Mouse (Mus musculus) heart, embryonic 16.5 days (tissue): ENCODE data around the gene Lypla2. TPM values are rescaled to one million over a fixed set of nuclear protein-coding genes. Genes with fewer than 3 reads are reported as not detected.

Experiments used
- ATAC-seq: fragments of 200-750 bp; cut with Nextera tagmentation; replicated peaks from 2 replicates; pipeline ENCODE4 v1.8.0; 2017; ENCODE audit warnings: moderate number of reproducible peaks; ENCODE audit not compliant: insufficient read depth, low FRiP score; ENCODE audit errors: extremely low read depth
- H3K27ac ChIP-seq: fragments of 300-500 bp; sonication (generic); 2 replicates; pipeline ENCODE4 v1.5.1; 2014; ENCODE audit warnings: mild to moderate bottlenecking, low read length, control low read depth, moderate library complexity
- H3K27me3 ChIP-seq: fragments of 300-500 bp; sonication (generic); 2 replicates; pipeline ENCODE4 v1.6.1; 2014; ENCODE audit warnings: low read length, mixed read lengths; ENCODE audit not compliant: control insufficient read depth, insufficient read depth
- H3K36me3 ChIP-seq: fragments of 300-500 bp; sonication (generic); 2 replicates; pipeline ENCODE4 v1.6.1; 2014; ENCODE audit not compliant: control insufficient read depth, insufficient read depth
- H3K4me1 ChIP-seq: fragments of 300-500 bp; sonication (generic); 2 replicates; pipeline ENCODE4 v1.6.1; 2014; ENCODE audit warnings: low read length, mixed read lengths; ENCODE audit not compliant: control insufficient read depth, insufficient read depth
- H3K4me2 ChIP-seq: fragments of 300-500 bp; sonication (generic); 2 replicates; pipeline ENCODE4 v1.6.1; 2014; ENCODE audit warnings: low read depth, mild to moderate bottlenecking, control low read depth, low read length
- H3K4me3 ChIP-seq: fragments of 300-500 bp; sonication (generic); 2 replicates; pipeline ENCODE4 v1.5.1; 2014; ENCODE audit warnings: mild to moderate bottlenecking, control low read depth, low read length
- H3K9ac ChIP-seq: fragments of 300-500 bp; sonication (generic); 2 replicates; pipeline ENCODE4 v1.6.1; 2014; ENCODE audit warnings: low read length, control low read depth
- H3K9me3 ChIP-seq: fragments of 300-500 bp; sonication (generic); replicated peaks from 2 replicates; pipeline ENCODE4 v1.6.1; 2016; ENCODE audit warnings: low read length; ENCODE audit not compliant: control insufficient read depth
- WGBS: fragments of 180-500 bp; shearing (Covaris S2); extraction: QIAGEN DNeasy Blood & Tissue Kit; methylation state at CpG from one replicate; pipeline ENCODE4 v1.1.7; 2014; 5-methylcytosine and 5-hydroxymethylcytosine counted together
- polyA plus RNA-seq: library from polyadenylated mRNA; unstranded; fragments of >200 nt; fragmentation: Nextera tagmentation; extraction: Ambion mirVana; gene quantifications from 2 replicates; pipeline ENCODE4 v1.2.1, GENCODE M21; 2015

The Lypla2 gene
- polyA plus RNA-seq, 1 experiment from 2014 or later, result 73.2 TPM

- peaks cover 11% of the 10 kb centered on the region for H3K4me1 ChIP-seq
- no peak overlapping the region for H3K4me2 ChIP-seq
- no peak overlapping the region for H3K27ac ChIP-seq
- H3K9ac ChIP-seq, result no peak overlapping the region
- H3K27me3 ChIP-seq, result no peaks in the 10 kb centered on the region
- WGBS, result 75% methylated on average over 2 of the region's 2 CpGs
- no peak overlapping the region for H3K4me3 ChIP-seq
- H3K36me3 ChIP-seq, result peaks cover 8% of the 10 kb centered on the region; the same call in 1 of the 2 replicates
- H3K9me3 ChIP-seq, result 0 out of 2 replicates have a peak, but pooled peaks cover 3% of the 10 kb centered on the region
- no peak for ATAC-seq
Measured at GRCm38 (mm10) chr4:135924418-135924817, 48.0 kb downstream of the Lypla2 start.

- H3K27ac ChIP-seq, result no peak overlapping the region
Measured at GRCm38 (mm10) chr4:135922190-135922589, 50.2 kb downstream of the Lypla2 start.

GRCm38 (mm10) chr4:135921257-135922120 is 50.9 kb downstream of the Lypla2 start:
- H3K9ac ChIP-seq, result peak overlapping the region; percentile 80
- H3K27me3 ChIP-seq, result no peaks in the 10 kb centered on the region
- ATAC-seq, result no peak
- H3K4me1 ChIP-seq, result peaks cover 11% of the 10 kb centered on the region
- peak overlapping the region; percentile 63 for H3K27ac ChIP-seq
- H3K9me3 ChIP-seq, result 0 out of 2 replicates have a peak, but pooled peaks cover 3% of the 10 kb centered on the region
- 11% methylated on average over 26 of the region's 26 CpGs for WGBS
- peak overlapping the region; percentile 87 for H3K4me3 ChIP-seq
- H3K36me3 ChIP-seq, result peaks cover 8% of the 10 kb centered on the region; the same call in 1 of the 2 replicates
- H3K4me2 ChIP-seq, result peak overlapping the region; percentile 94

More at GRCm38 (mm10) chr4:135922190-135922589, 50.2 kb downstream of the Lypla2 start:
- Histone ChIP-seq H3K9ac (peak overlapping the region; percentile 80; the same call in 1 of the 2 replicates), H3K4me1 (peaks cover 11% of the 10 kb centered on the region), H3K36me3 (peaks cover 8% of the 10 kb centered on the region; the same call in 1 of the 2 replicates), H3K4me3 (no peak overlapping the region; the same call in 1 of the 2 replicates), H3K9me3 (0 out of 2 replicates have a peak, but pooled peaks cover 3% of the 10 kb centered on the region), H3K27me3 (no peaks in the 10 kb centered on the region), H3K4me2 (peak overlapping the region; percentile 94; the same call in 1 of the 2 replicates)
- WGBS, result 75% methylated on average over 1 of the region's 1 CpGs
- ATAC-seq, result no peak

GRCm38 (mm10) chr4:135920304-135921241 is 51.9 kb downstream of the Lypla2 start, which contains the start of gene Fuca1:
Fuca1 (plus strand) TSS chr4:135920735.
- H3K4me1 ChIP-seq, result peaks cover 11% of the 10 kb centered on the region
- 0 out of 2 replicates have a peak, but pooled peaks cover 3% of the 10 kb centered on the region for H3K9me3 ChIP-seq
- ATAC-seq, result peak; percentile 91
- 2% methylated on average over 60 of the region's 60 CpGs for WGBS
- H3K9ac ChIP-seq, result peak within 1 kb of the TSS; percentile 80
- H3K4me2 ChIP-seq, result peak within 1 kb of the TSS; percentile 94
- H3K36me3 ChIP-seq, result peaks cover 8% of the 10 kb centered on the region; the same call in 1 of the 2 replicates
- no peaks in the 10 kb centered on the region for H3K27me3 ChIP-seq
- H3K27ac ChIP-seq, result peak within 1 kb of the TSS; percentile 63
- peak within 1 kb of the TSS; percentile 87 for H3K4me3 ChIP-seq

- ATAC-seq, result no peak
- no peak overlapping the region for H3K4me3 ChIP-seq
- H3K27ac ChIP-seq, result no peak overlapping the region
- 0 out of 2 replicates have a peak, but pooled peaks cover 3% of the 10 kb centered on the region for H3K9me3 ChIP-seq
- peaks cover 4% of the 10 kb centered on the region; the same call in 1 of the 2 replicates for H3K36me3 ChIP-seq
- 87% methylated on average over 3 of the region's 3 CpGs for WGBS
- H3K9ac ChIP-seq, result no peak overlapping the region
- H3K4me2 ChIP-seq, result no peak overlapping the region
- peaks cover 7% of the 10 kb centered on the region for H3K4me1 ChIP-seq
- H3K27me3 ChIP-seq, result no peaks in the 10 kb centered on the region
Measured at GRCm38 (mm10) chr4:135919280-135919639, 53.2 kb downstream of the Lypla2 start.

- Histone ChIP-seq H3K9ac (no peak overlapping the region), H3K27me3 (no peaks in the 10 kb centered on the region), H3K4me3 (no peak overlapping the region), H3K9me3 (0 out of 2 replicates have a peak, but pooled peaks cover 3% of the 10 kb centered on the region), H3K4me2 (no peak overlapping the region), H3K27ac (no peak overlapping the region), H3K36me3 (0 out of 2 replicates have a peak, but pooled peaks cover 2% of the 10 kb centered on the region), H3K4me1 (peaks cover 7% of the 10 kb centered on the region)
- ATAC-seq, result no peak
- 80% methylated on average over 13 of the region's 13 CpGs for WGBS
Measured at GRCm38 (mm10) chr4:135918635-135919279, 53.7 kb downstream of the Lypla2 start.

Other genes starting within 250 kb of the Lypla2 start
- gene Il22ra1, start 244.5 kb downstream of the Lypla2 start, polyA plus RNA-seq, result not detected in 2 replicates
- gene Myom3, start 212.9 kb downstream of the Lypla2 start, polyA plus RNA-seq, result 0.50 and 0.58 TPM in 2 replicates
- gene Srsf10, start 116.9 kb downstream of the Lypla2 start, polyA plus RNA-seq, result 128 and 147 TPM in 2 replicates
- gene Pnrc2, start 98.8 kb downstream of the Lypla2 start, polyA plus RNA-seq, result 133 and 149 TPM in 2 replicates
- gene Cnr2, start 77.2 kb downstream of the Lypla2 start, polyA plus RNA-seq, result 0.71 and 0.80 TPM in 2 replicates
- 50.7 and 52.8 TPM in 2 replicates for gene Fuca1, start 51.9 kb downstream of the Lypla2 start, polyA plus RNA-seq
- gene Hmgcl, start 26.2 kb downstream of the Lypla2 start, polyA plus RNA-seq, result 94.3 and 99.6 TPM in 2 replicates
- 24.4 and 24.5 TPM in 2 replicates for gene Gale, start 8.9 kb downstream of the Lypla2 start, polyA plus RNA-seq
- 45.1 and 64.5 TPM in 2 replicates for gene Pithd1, start 14.6 kb upstream of the Lypla2 start, polyA plus RNA-seq
- 31.7 and 34.6 TPM in 2 replicates for gene Eloa, start 49.1 kb upstream of the Lypla2 start, polyA plus RNA-seq
- gene Rpl11, start 80.8 kb upstream of the Lypla2 start, polyA plus RNA-seq, result 211 and 253 TPM in 2 replicates
- 218 and 262 TPM in 2 replicates for gene Id3, start 170.9 kb upstream of the Lypla2 start, polyA plus RNA-seq
- gene E2f2, start 199.8 kb upstream of the Lypla2 start, polyA plus RNA-seq, result 8.6 and 11.0 TPM in 2 replicates
- gene Asap3, start 233.7 kb upstream of the Lypla2 start, polyA plus RNA-seq, result 2.8 and 3.8 TPM in 2 replicates